8 mouse cellular contexts compared by ENCODE assay signal in genomic region chr14:46884701-46885428, GRCm38 (mm10). TPM values are rescaled to one million over a fixed set of nuclear protein-coding genes. Genes with fewer than 3 reads are reported as not detected.
DNase-seq lines count a peak whose midpoint lies in the region; TF ChIP-seq lines count a peak whose summit lies in the region.

No protein-coding gene starts in this region.

- H3K9me3 ChIP-seq in ES-E14 (ENCODE audit: control insufficient read depth, insufficient read depth, low read depth, low read length), result no peaks in the 10 kb centered on the region

- peak overlapping the region; percentile 50 for H3K9ac ChIP-seq in ES-E14 (ENCODE audit: insufficient read depth, low read depth, low read length, poor library complexity, severe bottlenecking)

- WGBS in lung, adult 2 months, result under 1% methylated on average over 44 of the region's 52 CpGs

- H3K27ac ChIP-seq in ES-E14 (ENCODE audit: insufficient read depth, low read depth, low read length, poor library complexity, severe bottlenecking), result no peak overlapping the region
- peak overlapping the region; percentile 85 for H3K27ac ChIP-seq in layer of hippocampus, adult 2 months

- intact Hi-C loops in heart, postnatal 25 days (cut with DNase I), result loop anchor here (5.0 to 10.0 kb wide), 5 partner anchors 37 to 510 kb away; partner anchors contain the start of gene Gch1

- in situ Hi-C loops in ES-E14 (cut with MboI; ENCODE audit: low sequenced_read_pairs in 2 of 2, unreplicated experiment in 2 of 2), result no loop called here

- no peaks in the 10 kb centered on the region for H3K36me3 ChIP-seq in ES-E14 (ENCODE audit: control insufficient read depth, insufficient read depth, low read length, poor library complexity, severe bottlenecking)

- no peak for DNase-seq in ES-E14 (ENCODE audit: low read depth, low spot score)
- DNase-seq in cerebellum, adult 18-20 months, result peak; percentile 65 to 70
- peak; percentile 61 for DNase-seq in forelimb bud, embryonic 11.5 days (ENCODE audit: low read depth, low spot score)
- peak; percentile 17 for DNase-seq in heart, postnatal 25 days (ENCODE audit: low spot score)
- peak; percentile 34 to 45 for DNase-seq in layer of hippocampus, adult 2 months (ENCODE audit: low spot score in 2 of 2)
- peak; percentile 61 for DNase-seq in lung, adult 2 months
- DNase-seq in ovary, postnatal 36 days (ENCODE audit: low spot score), result peak; percentile 60
- peak; percentile 52 for DNase-seq in urinary bladder, postnatal 25 days (ENCODE audit: low spot score)

- peak overlapping the region; percentile 61 to 85 for H3K4me3 ChIP-seq in ES-E14 (ENCODE audit: insufficient read depth in 1 of 2, low read depth in 1 of 2, low read length in 2 of 2, poor library complexity in 1 of 2, severe bottlenecking in 1 of 2)
- H3K4me3 ChIP-seq in layer of hippocampus, adult 2 months, result peak overlapping the region; percentile 62
- H3K4me3 ChIP-seq in lung, adult 2 months (replicated peaks; ENCODE audit: extremely low read depth, low read depth, low read length), result peak overlapping the region; percentile 51

- peaks cover 0 to 5% of the 10 kb centered on the region in 2 experiments; a peak in 1 of 4 replicates for H3K4me1 ChIP-seq in ES-E14 (ENCODE audit: control insufficient read depth in 2 of 2, insufficient read depth in 2 of 2, low read length in 2 of 2, poor library complexity in 1 of 2)
- peaks cover 11% of the 10 kb centered on the region for H3K4me1 ChIP-seq in lung, adult 2 months (ENCODE audit: control insufficient read depth, insufficient read depth, low read length)

- TF ChIP-seq CTCF in layer of hippocampus, adult 2 months (conservative IDR thresholded peaks at IDR 0.05), result no peak
- TF ChIP-seq CTCF in lung, adult 2 months (IDR thresholded peaks at IDR 0.05; ENCODE audit: insufficient read depth, low read length), result no peak

- TF ChIP-seq POLR2A in lung, adult 2 months (IDR thresholded peaks at IDR 0.05; ENCODE audit: borderline replicate concordance, extremely low read depth, low read depth, low read length), result peak; percentile 53; the same call in 1 of the 2 replicates

TF ChIP-seq in ES-E14, 5 proteins besides CTCF, POLR2A, EP300 and RAD21:
- TF ChIP-seq MAFK (IDR thresholded peaks at IDR 0.05; ENCODE audit: insufficient read depth, low read depth, low read length) (no peak), CHD2 (IDR thresholded peaks at IDR 0.05; ENCODE audit: low read depth, low read length) (no peak), ZC3H11A (IDR thresholded peaks at IDR 0.05; ENCODE audit: borderline replicate concordance, low read depth, low read length) (no peak), ZNF384 (IDR thresholded peaks at IDR 0.05; ENCODE audit: low read depth, low read length) (no peak), HCFC1 (IDR thresholded peaks at IDR 0.05; ENCODE audit: borderline replicate concordance, insufficient read depth, low read length) (no peak)

RNA-seq across cellular contexts. Expression of gene Samd4, which starts 2.2 kb away (rescaled TPM):
- total RNA-seq in ES-E14 (2012; rRNA removed), result 4.2 and 5.7 TPM in 2 replicates
- 10 to 100 TPM; 57.1 to 57.9 TPM for total RNA-seq in heart, postnatal 25 days (2021)
- total RNA-seq in layer of hippocampus, adult 2 months (2021), result 10 to 100 TPM; 11.2 to 14.4 TPM
- 28.4 and 31.1 TPM in 2 replicates for polyA plus RNA-seq in lung, adult 2 months (2012; rRNA removed)

RNA-seq across cellular contexts. Expression of gene Cgrrf1, which starts 52.9 kb away (rescaled TPM):
- total RNA-seq in ES-E14 (2012; rRNA removed), result 6.6 and 10.5 TPM in 2 replicates
- 10 to 100 TPM; 37.4 to 39.8 TPM for total RNA-seq in heart, postnatal 25 days (2021)
- total RNA-seq in layer of hippocampus, adult 2 months (2021), result 10 to 100 TPM; 19.2 to 21.1 TPM
- polyA plus RNA-seq in lung, adult 2 months (2012; rRNA removed), result 24.3 and 28.2 TPM in 2 replicates
